Mouse (Mus musculus): ENCODE data around the gene Mycbpap. TPM values are rescaled to one million over a fixed set of nuclear protein-coding genes. Genes with fewer than 3 reads are reported as not detected.

The Mycbpap gene
- total and polyA plus RNA-seq, 3 experiments = 0.08 to 3.1 (median 1.1) TPM

DNA sequence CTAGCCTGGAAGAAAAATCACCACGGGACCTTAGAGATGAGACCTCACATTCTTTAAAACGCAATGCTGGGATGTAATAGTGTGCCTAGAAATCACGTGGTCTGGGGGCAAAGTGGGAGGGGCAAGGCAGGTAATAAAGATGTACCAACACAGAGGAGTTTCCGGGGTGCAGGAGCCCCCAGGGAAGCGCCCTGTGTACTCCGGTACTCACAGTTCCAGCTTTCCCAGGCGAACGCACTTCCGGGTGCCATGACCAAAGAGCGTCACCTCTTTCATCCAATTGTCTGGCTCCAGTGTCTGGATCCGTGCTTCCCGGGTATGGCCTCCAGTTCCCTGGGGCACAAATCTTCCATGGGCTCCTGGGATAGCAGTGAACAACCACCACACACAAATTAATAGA, 21.8 kb upstream of the Mycbpap start:
- peaks cover 3 to 52% of the 10 kb centered on the region in 2 experiments for H3K36me3 ChIP-seq (replicated peaks in 1 of 2; ENCODE audit: control insufficient read depth in 1 of 2, insufficient read depth in 1 of 2, low read length in 1 of 2)
- no peak overlapping the region for H3K4me2 ChIP-seq (ENCODE audit: insufficient read depth, low read depth, poor library complexity, severe bottlenecking)

DNA sequence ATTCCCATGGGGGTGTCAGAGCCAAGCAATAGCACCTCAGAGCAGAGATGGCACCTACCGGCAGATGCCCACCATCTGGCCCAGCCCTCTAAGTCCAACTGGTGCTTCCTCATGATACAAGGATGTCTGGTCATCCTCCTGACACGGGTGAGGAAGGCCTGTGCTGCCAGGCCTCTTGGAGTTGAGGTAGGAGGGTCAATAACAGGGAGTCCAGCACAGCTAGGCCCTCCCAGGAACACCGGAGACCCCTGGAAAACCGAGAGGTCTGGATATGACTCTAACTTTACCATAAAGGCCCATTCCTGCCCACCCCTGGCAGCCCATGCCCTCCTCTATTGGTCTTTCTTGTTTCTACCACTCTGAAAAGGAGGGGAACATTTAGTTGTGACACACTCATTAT, 20.9 kb upstream of the Mycbpap start:
- Histone ChIP-seq H3K9me3 (replicated peaks; ENCODE audit: low read length) (no peaks in the 10 kb centered on the region), H3K4me2 (ENCODE audit: insufficient read depth, low read depth, poor library complexity, severe bottlenecking) (no peak overlapping the region), H3K27ac (ENCODE audit: insufficient read depth, low read depth) (no peak overlapping the region), H3K79me2 (replicated peaks; ENCODE audit: control insufficient read depth, extremely low read depth, insufficient read depth, poor library complexity, severe bottlenecking) (no peaks in the 10 kb centered on the region), H3K27me3 (replicated peaks) (no peaks in the 10 kb centered on the region), H3K9ac (ENCODE audit: insufficient read depth, low read depth) (no peak overlapping the region), H3K36me3 (replicated peaks in 1 of 2; ENCODE audit: control insufficient read depth in 1 of 2, insufficient read depth in 1 of 2, low read length in 1 of 2) (peaks cover 3 to 58% of the 10 kb centered on the region in 2 experiments), H3K4me1 (ENCODE audit: control insufficient read depth in 1 of 2, insufficient read depth in 2 of 2) (peaks cover 0 to 14% of the 10 kb centered on the region in 2 experiments; a peak in 2 of 4 replicates), H3K4me3 (replicated peaks in 1 of 3; ENCODE audit: low read depth in 2 of 3, low read length in 2 of 3, poor library complexity in 1 of 3) (no peak overlapping the region)
- dilution Hi-C loops (cut with MboI; ENCODE audit: extremely low pct_ligation_motif_present, extremely low pct_unique_long_range_greater_than_20kb, low sequenced_read_pairs) (no loop called here), in situ Hi-C loops (cut with MboI; ENCODE audit: low pct_ligation_motif_present, low pct_unique_long_range_greater_than_20kb, low sequenced_read_pairs) (no loop called here)
- TF ChIP-seq MEF2A (IDR thresholded peaks at IDR 0.05; ENCODE audit: borderline replicate concordance, low read depth, low read length) = no peak
- no peak for TF ChIP-seq EP300 (IDR thresholded peaks at IDR 0.05; ENCODE audit: low read length)
- no peak for TF ChIP-seq UBTF (IDR thresholded peaks at IDR 0.05; ENCODE audit: low read depth, low read length)
- no peak for TF ChIP-seq JUN (IDR thresholded peaks at IDR 0.05; ENCODE audit: insufficient read depth, low read depth, low read length)
- no peak for TF ChIP-seq MXI1 (IDR thresholded peaks at IDR 0.05; ENCODE audit: low read depth, low read length)
- no peak for TF ChIP-seq ZKSCAN1 (IDR thresholded peaks at IDR 0.05; ENCODE audit: borderline replicate concordance, low read depth, low read length)
- TF ChIP-seq CTCF (conservative IDR thresholded peaks at IDR 0.05 in 1 of 2, IDR thresholded peaks at IDR 0.05 in 1 of 2; ENCODE audit: low read depth in 2 of 2, low read length in 2 of 2) = no peak
- DNase-seq (ENCODE audit: extremely low read depth) = no peak

More for the DNA sequence above, 21.8 kb upstream of the Mycbpap start:
- TF ChIP-seq NRF1 (IDR thresholded peaks at IDR 0.05; ENCODE audit: low read depth, low read length) (no peak), ELF1 (IDR thresholded peaks at IDR 0.05; ENCODE audit: low read depth, low read length) (no peak), JUN (IDR thresholded peaks at IDR 0.05; ENCODE audit: insufficient read depth, low read depth, low read length) (no peak), PAX5 (IDR thresholded peaks at IDR 0.05; ENCODE audit: low read length) (no peak)
- Histone ChIP-seq H3K9ac (ENCODE audit: insufficient read depth, low read depth) (no peak overlapping the region), H3K79me2 (replicated peaks; ENCODE audit: control insufficient read depth, extremely low read depth, insufficient read depth, poor library complexity, severe bottlenecking) (no peaks in the 10 kb centered on the region), H3K27ac (ENCODE audit: insufficient read depth, low read depth) (no peak overlapping the region), H3K9me3 (replicated peaks; ENCODE audit: low read length) (no peaks in the 10 kb centered on the region), H3K4me3 (replicated peaks in 1 of 3; ENCODE audit: low read depth in 2 of 3, low read length in 2 of 3, poor library complexity in 1 of 3) (no peak overlapping the region), H3K27me3 (replicated peaks) (no peaks in the 10 kb centered on the region), H3K4me1 (ENCODE audit: control insufficient read depth in 1 of 2, insufficient read depth in 2 of 2) (peaks cover 2 to 20% of the 10 kb centered on the region in 2 experiments; a peak in 3 of 4 replicates)
- DNase-seq (ENCODE audit: extremely low read depth) = no peak
- dilution Hi-C loops (cut with MboI; ENCODE audit: extremely low pct_ligation_motif_present, extremely low pct_unique_long_range_greater_than_20kb, low sequenced_read_pairs) (no loop called here), in situ Hi-C loops (cut with MboI; ENCODE audit: low pct_ligation_motif_present, low pct_unique_long_range_greater_than_20kb, low sequenced_read_pairs) (no loop called here)

DNA sequence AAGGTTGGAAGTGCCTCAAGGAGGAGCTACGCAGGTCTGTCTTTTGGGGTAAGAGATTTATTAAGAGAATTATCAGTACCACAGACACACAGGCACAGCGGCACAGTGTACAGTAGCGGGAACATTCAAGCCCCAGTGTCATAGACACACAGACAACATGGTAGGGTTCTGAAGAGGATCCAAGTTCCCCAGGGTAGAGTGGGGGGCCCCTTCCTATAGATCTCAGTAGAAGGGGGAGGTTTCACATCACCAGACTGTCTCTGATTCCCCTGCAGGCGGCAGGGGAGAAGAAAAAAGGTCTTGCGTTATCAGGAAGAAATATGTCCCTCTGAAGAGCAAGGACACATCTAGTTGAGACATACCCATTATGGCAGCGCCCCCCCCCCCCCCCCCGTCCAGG, 18.2 kb upstream of the Mycbpap start:
- H3K9ac ChIP-seq (ENCODE audit: insufficient read depth, low read depth) = no peak overlapping the region
- H3K9me3 ChIP-seq (replicated peaks; ENCODE audit: low read length) = peaks cover under 1% of the 10 kb centered on the region
- no peaks in the 10 kb centered on the region for H3K79me2 ChIP-seq (replicated peaks; ENCODE audit: control insufficient read depth, extremely low read depth, insufficient read depth, poor library complexity, severe bottlenecking)
- H3K27ac ChIP-seq (ENCODE audit: insufficient read depth, low read depth) = no peak overlapping the region
- no peak overlapping the region for H3K4me2 ChIP-seq (ENCODE audit: insufficient read depth, low read depth, poor library complexity, severe bottlenecking)
- H3K4me3 ChIP-seq (replicated peaks in 1 of 3; ENCODE audit: low read depth in 2 of 3, low read length in 2 of 3, poor library complexity in 1 of 3) = no peak overlapping the region
- peaks cover 3 to 55% of the 10 kb centered on the region in 2 experiments for H3K36me3 ChIP-seq (replicated peaks in 1 of 2; ENCODE audit: control insufficient read depth in 1 of 2, insufficient read depth in 1 of 2, low read length in 1 of 2)
- in situ Hi-C loops (cut with MboI; ENCODE audit: low pct_ligation_motif_present, low pct_unique_long_range_greater_than_20kb, low sequenced_read_pairs) (loop anchor here (5.0 kb wide), 1 partner anchor 37 kb away; no protein-coding TSS in a partner anchor), dilution Hi-C loops (cut with MboI; ENCODE audit: extremely low pct_ligation_motif_present, extremely low pct_unique_long_range_greater_than_20kb, low sequenced_read_pairs) (no loop called here)
- TF ChIP-seq MAX (IDR thresholded peaks at IDR 0.05; ENCODE audit: low read length) (no peak), TCF12 (IDR thresholded peaks at IDR 0.05; ENCODE audit: low read depth, low read length) (no peak), SMC3 (IDR thresholded peaks at IDR 0.05; ENCODE audit: low read depth, low read length) (no peak), RAD21 (IDR thresholded peaks at IDR 0.05; ENCODE audit: low read depth, low read length) (no peak), PAX5 (IDR thresholded peaks at IDR 0.05; ENCODE audit: low read length) (no peak), IRF4 (IDR thresholded peaks at IDR 0.05; ENCODE audit: low read depth, low read length) (no peak), ETS1 (conservative IDR thresholded peaks at IDR 0.05; ENCODE audit: low read depth, low read length) (no peak), NRF1 (IDR thresholded peaks at IDR 0.05; ENCODE audit: low read depth, low read length) (no peak), MXI1 (IDR thresholded peaks at IDR 0.05; ENCODE audit: low read depth, low read length) (no peak), JUND (conservative IDR thresholded peaks at IDR 0.05; ENCODE audit: low read depth, low read length) (no peak), RCOR1 (conservative IDR thresholded peaks at IDR 0.05; ENCODE audit: low read depth, low read length) (no peak), BHLHE40 (IDR thresholded peaks at IDR 0.05; ENCODE audit: low read depth, low read length) (no peak), ZKSCAN1 (IDR thresholded peaks at IDR 0.05; ENCODE audit: borderline replicate concordance, low read depth, low read length) (no peak)
- no peak for DNase-seq (ENCODE audit: extremely low read depth)
- H3K4me1 ChIP-seq (ENCODE audit: control insufficient read depth in 1 of 2, insufficient read depth in 2 of 2) = peaks cover 0 to 11% of the 10 kb centered on the region in 2 experiments; a peak in 2 of 4 replicates
- no peaks in the 10 kb centered on the region for H3K27me3 ChIP-seq (replicated peaks)

Data from CH12.LX (cell line).